Mouse (Mus musculus) megakaryocyte, embryonic 14.5 days (primary cell): ENCODE data around the gene Nnmt.

Experiments
- FLI1 ChIP-seq: IDR thresholded peaks from 2 replicates; pipeline ENCODE4 v1.6.1; 2012; ENCODE audit warnings: low read length, inconsistent platforms, mixed read lengths
- GATA1 ChIP-seq: IDR thresholded peaks from 3 replicates; pipeline ENCODE4 v1.6.1; 2012; ENCODE audit warnings: mixed read lengths, low read length, inconsistent platforms, borderline replicate concordance

DNA sequence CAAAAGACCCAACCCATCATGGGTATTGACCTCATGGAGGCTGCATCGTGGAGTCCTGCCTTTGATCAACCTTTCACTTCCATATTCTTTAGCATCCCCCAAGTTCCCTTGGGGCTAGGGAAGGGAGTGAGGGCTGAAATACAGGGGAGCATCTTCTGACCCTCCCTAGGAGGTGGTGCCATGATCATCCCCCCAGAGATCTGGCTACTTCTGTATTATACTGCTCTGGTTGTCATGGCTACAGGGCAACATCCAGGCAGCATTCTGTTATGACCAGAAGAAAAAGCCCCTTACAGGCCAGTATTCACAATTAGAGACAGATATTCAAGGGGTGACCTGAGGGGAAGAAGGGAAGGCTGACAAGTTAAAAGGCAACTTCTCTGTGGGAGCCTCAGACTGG is 14.3 kb upstream of the Nnmt start:
- TF ChIP-seq GATA1 (no peak), FLI1 (no peak)
